7 mouse cellular contexts compared by ENCODE assay signal in genomic region chr9:44734524-44735494, GRCm38 (mm10). TPM values are rescaled to one million over a fixed set of nuclear protein-coding genes. Genes with fewer than 3 reads are reported as not detected.
DNase-seq lines count a peak whose midpoint lies in the region.

TSS of gene Phldb1 (minus strand) at chr9:44735198.

- intact Hi-C loops in left cerebral cortex, postnatal 14 days (cut with DNase I), result loop anchor here (1.0 kb wide), 1 partner anchor 80 kb away; no protein-coding TSS in a partner anchor

- H3K4me3 ChIP-seq in megakaryocyte, embryonic 14.5 days (replicated peaks), result peak within 1 kb of the TSS; percentile 93

- peaks cover 42% of the 10 kb centered on the region for H3K4me1 ChIP-seq in megakaryocyte, embryonic 14.5 days

- H3K27me3 ChIP-seq in megakaryocyte, embryonic 14.5 days (replicated peaks), result peaks cover 53% of the 10 kb centered on the region

- DNase-seq in ZHBTc4 (ENCODE audit: low read depth, low spot score), result peak; percentile 66
- peak; percentile 55 to 72 for DNase-seq in cerebellum, postnatal 14 days
- DNase-seq in gastrocnemius, postnatal 25 days, result peak; percentile 88
- DNase-seq in induced T-regulatory cell, adult 2 months (ENCODE audit: low read depth), result peak; percentile 83
- DNase-seq in left cerebral cortex, postnatal 14 days (ENCODE audit: low spot score in 2 of 2), result peak in 1 of 2 experiments; percentile 61
- DNase-seq in skeletal muscle tissue, adult 2 months (ENCODE audit: low read depth, low spot score), result peak; percentile 78

- H3K9me3 ChIP-seq in megakaryocyte, embryonic 14.5 days, result peaks cover 10% of the 10 kb centered on the region

- no peaks in the 10 kb centered on the region for H3K36me3 ChIP-seq in megakaryocyte, embryonic 14.5 days (replicated peaks; ENCODE audit: low read length)

RNA-seq across cellular contexts. Expression of gene Phldb1, which starts in this region (rescaled TPM):
- 10 to 100 TPM; 38.0 to 40.5 TPM for total RNA-seq in gastrocnemius, postnatal 25 days (2021)
- 10 to 100 TPM; 62.4 to 65.7 TPM for total RNA-seq in left cerebral cortex, postnatal 14 days (2021)
- 10.5 and 16.0 TPM in 2 replicates for polyA plus RNA-seq in megakaryocyte, embryonic 14.5 days (2012; ENCODE audit: insufficient read depth, low replicate concordance)
